Mouse (Mus musculus) ES-E14 (cell line): ENCODE results near the gene Ptgis.

Experiments
- HCFC1 ChIP-seq: IDR thresholded peaks from 2 replicates; pipeline ENCODE4 v1.6.1; 2012; ENCODE audit warnings: low read length, inconsistent platforms, borderline replicate concordance; ENCODE audit not compliant: insufficient read depth
- ZC3H11A ChIP-seq: IDR thresholded peaks from 2 replicates; pipeline ENCODE4 v1.6.1; 2012; ENCODE audit warnings: low read depth, mild to moderate bottlenecking, inconsistent platforms, low read length, borderline replicate concordance

GRCm38 (mm10) chr2:167235338-167236018, 4.9 kb downstream of the Ptgis start:
- TF ChIP-seq ZC3H11A = no peak
- no peak for TF ChIP-seq HCFC1
